Mouse (Mus musculus) right cerebral cortex, postnatal 36 days (tissue): ENCODE data around the gene Dnajc6.

Source experiments
- DNase-seq, 2 experiments: peaks; one replicate each; pipeline ENCODE4 v3.0.0; 2022; ENCODE audit warnings: low spot score in 2 of 2, mixed read lengths in 1 of 2

Gene Dnajc6

DNA sequence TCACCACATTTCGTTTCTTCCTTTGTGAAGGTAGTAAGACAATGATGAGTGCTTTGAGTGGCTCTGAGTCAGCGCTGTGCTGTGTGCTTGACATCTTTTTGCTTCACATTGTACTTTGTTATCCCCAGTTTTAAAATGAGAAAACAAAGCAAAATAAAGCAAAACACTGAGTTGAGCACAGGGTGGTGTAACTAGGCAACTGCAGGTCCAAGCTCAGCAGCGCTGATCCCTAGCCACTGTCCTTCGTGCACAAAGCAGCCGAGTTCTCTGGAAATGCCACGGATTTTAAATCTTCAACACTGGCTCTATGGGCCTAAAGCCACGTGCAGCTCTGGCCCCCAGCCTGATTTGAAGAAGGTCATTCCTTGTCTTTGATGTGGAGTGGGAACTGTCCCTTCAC is 72.6 kb downstream of the Dnajc6 start:
- DNase-seq: no peak

DNA sequence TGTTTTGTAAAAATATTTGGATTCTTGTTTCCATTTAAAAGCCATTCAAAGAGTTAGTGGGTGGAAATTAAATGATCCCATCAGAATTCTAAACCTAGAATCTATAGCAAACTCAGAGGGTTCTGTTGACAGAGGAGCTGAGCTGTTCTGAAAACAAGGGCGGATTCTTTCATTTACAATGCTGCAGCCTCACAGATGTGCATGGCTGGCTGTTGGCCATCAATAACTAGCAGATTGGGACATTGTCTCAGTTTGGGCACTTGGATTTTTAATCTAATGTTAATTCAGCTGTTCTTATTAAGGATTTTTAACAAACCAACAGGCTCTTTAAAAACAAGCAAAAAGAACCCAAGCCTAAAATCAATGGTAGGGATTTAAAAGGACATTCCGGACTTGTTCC is 75.7 kb downstream of the Dnajc6 start:
- no peak for DNase-seq

DNA sequence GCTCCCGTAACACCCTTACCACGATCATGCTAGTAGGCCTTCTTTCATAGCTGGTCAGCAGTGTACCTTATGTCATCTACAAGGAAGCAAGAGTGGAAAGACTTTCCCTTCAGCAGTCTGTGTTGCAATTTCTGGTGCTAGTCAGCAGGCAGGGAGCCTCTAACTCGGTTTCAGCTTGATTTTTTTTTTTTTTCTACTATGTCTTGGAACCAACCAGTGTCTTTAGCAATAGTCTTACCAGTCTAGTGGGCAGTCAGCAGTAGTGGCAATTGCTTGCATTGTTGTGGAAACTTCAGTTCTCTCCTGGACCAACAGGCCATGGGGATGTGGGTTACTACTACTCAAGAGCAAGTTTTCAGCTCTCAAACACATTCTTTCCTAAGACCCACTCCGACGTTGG is 78.9 kb downstream of the Dnajc6 start:
- no peak for DNase-seq

- DNase-seq: no peak
Measured at GRCm38 (mm10) chr4:101578720-101579119, 82.3 kb downstream of the Dnajc6 start.

- DNase-seq: no peak
Measured at GRCm38 (mm10) chr4:101579517-101579916, 83.1 kb downstream of the Dnajc6 start.

- DNase-seq: no peak
Measured at GRCm38 (mm10) chr4:101581156-101581555, 84.7 kb downstream of the Dnajc6 start.

- no peak for DNase-seq
Measured at GRCm38 (mm10) chr4:101582882-101583281, 86.4 kb downstream of the Dnajc6 start.

DNA sequence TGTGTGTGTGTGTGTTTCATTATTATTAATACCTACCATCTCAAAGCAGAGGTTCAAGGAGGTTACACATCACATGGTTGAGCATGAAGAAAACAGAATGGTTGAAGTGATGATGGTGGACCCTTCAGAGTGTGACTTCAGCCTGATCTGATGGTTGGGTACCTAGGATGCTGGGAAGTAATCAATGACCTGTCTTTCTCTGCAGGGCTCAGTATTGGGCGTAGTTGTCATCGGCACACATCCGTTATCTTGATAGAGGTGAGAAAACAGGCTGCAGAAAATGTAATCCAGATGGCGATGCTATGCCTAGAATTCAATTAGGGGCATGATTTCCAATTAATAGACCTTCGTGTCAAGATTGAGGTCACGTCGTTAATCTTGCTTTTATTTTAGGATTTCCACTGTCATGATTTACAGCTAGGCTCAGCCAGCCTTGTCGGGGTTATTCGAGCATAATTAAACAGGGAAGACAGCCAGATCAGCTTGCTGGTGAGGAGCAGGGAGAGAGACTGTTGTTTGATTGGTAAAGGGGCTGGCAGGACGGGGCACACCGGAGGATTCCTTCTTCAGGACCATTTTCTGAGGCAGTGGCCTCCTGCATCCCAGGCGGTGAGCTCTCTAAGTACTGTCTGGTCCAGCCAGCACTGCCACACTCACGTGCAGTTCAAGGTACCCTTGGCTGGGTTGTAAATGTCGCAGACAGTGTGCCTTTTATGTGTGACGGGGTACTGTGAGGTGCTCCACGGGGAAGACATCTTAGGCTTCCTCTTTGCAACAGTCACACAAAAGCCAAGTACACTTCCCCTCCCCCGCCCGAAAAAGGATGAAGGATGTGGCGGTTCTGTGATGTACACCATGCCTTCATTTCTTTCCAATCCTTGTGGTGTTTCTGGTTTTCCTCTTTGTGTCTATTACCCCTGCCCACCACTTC is 88.3 kb downstream of the Dnajc6 start:
- no peak for DNase-seq

- DNase-seq: no peak
Measured at GRCm38 (mm10) chr4:101585455-101586184, 89.2 kb downstream of the Dnajc6 start.

DNA sequence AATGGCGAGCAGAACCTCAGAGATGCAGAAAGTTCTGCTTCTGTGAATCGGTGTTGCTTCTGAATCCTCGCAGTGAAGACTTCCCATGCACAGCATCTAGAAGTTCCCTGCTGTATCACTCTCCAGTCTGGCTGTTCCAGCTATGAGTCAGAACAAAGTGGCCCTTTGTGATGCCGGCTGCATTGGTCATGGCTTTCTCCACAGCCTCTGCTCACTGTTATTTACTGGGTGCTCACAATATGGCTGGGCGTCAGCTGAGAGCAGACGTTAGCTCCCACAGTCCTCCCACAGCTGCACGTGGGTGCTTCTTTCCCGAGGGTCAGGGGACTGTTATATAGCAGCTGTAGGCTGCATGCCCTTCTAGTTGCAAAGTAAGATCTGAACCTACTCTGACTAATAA is 92.5 kb downstream of the Dnajc6 start:
- peak; percentile 17 to 41 for DNase-seq

DNA sequence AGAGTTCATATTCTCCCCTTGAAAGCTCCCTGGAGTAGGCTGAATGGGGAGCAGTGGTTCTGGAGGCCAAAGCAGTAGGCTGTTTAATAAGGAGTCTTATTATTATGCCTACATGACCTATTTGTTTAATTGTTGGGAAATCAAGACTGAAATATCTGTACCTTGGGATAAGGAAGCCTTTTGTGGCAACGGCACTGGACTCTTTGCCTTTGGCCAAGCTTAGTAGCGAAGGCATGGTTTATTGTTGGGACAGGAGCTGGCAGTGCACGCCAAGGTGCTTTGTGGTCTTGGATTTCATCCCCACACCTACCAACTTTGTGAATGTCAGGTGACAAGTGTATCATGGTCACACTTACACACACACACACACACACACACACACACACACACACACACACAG is 93.3 kb downstream of the Dnajc6 start:
- DNase-seq: no peak

DNA sequence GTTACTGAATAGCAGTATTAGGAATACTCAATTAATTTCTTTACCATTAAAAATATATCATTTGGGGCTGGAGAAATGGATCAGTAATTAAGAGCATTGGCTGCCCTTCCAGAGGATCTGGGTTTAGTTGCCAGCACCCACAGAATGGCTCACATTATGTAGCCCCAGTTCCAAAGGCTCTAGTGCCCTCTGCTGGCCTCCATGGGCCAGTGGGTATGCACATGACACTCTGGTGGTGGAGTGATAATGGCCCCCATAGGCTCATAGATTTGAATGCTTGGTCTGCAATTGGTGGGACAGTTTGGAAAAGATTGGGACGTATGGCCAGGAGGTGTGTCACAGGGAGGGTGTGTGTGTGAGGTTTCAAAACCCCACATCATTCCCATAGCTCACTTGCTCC is 95.0 kb downstream of the Dnajc6 start:
- DNase-seq: no peak

DNA sequence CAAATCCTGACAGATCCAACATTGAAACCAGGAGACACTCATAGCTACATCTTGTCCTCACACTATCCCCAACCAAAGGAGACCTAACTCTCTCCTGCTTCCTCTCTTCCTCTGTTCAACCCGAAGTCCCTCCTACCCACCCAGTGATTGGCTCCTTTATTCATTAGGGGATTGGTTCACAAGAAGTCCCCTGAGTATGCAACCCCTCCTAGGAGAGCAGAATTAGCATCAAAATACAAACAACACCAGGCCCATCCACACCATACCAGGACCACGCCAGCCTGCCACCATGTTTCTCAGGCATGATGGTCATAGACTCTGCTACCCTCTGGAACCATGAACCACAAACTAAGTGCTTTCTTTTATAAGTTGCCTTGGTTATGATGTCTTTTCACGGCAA is 96.0 kb downstream of the Dnajc6 start:
- DNase-seq: no peak

DNA sequence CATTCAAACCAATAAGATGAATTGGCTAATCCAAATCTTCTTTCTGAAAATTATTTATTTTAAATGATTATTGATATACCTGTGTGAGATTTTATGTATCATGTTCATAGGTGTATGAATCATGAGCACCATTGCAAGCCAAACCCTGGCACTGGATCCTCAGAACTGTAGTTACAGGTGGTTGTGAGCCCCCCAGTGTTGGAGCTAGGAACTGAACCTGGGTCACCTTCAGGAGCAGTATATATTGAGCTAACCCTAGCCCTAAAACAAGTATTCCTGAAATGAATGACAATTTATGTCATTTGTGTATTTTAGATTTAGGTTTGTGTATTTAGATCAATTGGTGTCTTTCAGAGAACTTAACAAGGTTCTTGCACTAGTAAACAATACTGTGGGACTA is 105.3 kb downstream of the Dnajc6 start:
- DNase-seq: no peak

DNA sequence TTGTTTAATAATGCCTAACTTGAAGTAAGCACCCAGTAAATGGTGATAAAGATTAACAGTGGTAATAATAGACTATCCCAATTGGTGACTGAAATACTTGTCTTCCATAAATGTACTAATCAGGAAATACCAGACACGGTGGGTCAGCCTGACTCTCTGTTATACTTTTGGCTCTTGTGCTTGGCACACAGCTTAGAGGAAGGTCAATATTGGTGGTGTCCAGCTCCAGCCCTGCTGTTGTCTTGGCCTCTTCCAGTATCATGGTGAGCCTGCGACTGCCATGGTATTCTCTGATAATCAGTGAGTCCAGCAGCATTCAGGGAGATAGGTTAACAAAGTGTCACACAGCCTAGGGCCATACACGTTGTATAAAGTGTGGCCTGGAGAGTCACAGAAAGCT is 107.2 kb downstream of the Dnajc6 start:
- no peak for DNase-seq

- no peak for DNase-seq
Measured at GRCm38 (mm10) chr4:101616520-101616919, 120.1 kb downstream of the Dnajc6 start.

DNA sequence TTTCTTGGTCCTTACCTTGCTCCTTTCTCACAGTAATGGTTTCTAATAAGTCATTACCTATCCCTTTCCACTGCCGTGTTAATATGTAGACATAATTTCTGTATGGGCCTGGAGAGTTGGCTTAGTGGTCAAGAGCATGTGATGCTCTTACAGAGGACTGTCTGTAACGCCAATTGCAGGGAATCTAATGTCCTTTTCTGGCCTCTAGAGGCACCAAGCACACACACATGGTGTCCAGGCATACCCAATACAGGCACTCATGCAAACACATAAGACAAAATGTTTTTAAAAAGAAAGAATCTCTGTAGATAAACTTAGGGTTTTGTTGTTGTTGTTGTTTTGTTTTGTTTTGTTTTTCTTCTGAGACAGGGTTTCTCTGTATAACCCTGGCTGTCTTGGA is 121.3 kb downstream of the Dnajc6 start:
- no peak for DNase-seq

DNA sequence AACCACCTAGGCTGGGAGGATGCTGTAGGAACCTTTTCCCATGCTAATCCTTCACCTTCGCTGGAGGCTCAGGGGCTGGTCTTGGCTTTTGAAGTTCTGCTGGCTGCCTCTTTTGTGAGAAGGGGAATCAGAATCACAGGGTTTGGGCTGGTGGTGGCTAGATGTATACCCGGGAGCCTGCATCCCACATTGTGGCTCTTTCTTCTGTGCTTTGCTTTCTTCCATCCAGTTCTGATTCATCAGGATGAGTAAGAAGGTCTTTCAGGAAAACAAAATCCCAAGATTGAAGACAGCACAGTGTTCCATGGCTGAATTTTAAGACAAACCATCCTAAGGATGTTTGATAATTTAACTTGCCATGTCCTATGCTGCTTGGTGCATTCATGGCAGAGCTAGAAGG is 123.8 kb downstream of the Dnajc6 start:
- no peak for DNase-seq

DNA sequence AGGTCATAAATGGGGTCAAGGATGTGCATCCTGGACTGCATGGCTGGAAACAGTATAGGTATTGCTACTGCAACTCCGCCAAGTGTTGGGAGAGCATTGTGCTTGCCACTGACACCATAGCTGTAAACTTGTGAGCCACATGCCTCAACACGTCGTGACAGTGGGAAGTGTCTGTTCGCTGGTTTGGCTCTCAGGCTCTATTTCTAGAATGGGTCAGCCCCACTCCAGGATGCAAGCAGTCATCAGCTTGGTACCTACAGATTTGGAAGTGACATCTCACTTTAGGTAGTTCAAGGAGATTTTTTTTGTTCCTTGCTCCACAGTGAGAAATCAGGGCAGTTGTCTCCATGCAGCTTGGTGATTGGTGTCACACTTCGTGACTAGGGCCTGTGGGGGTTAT is 124.8 kb downstream of the Dnajc6 start:
- DNase-seq: no peak

GRCm38 (mm10) chr4:101625278-101625677 is 128.8 kb downstream of the Dnajc6 start:
- no peak for DNase-seq

- DNase-seq: no peak
Measured at GRCm38 (mm10) chr4:101635596-101635995, 139.1 kb downstream of the Dnajc6 start.

DNA sequence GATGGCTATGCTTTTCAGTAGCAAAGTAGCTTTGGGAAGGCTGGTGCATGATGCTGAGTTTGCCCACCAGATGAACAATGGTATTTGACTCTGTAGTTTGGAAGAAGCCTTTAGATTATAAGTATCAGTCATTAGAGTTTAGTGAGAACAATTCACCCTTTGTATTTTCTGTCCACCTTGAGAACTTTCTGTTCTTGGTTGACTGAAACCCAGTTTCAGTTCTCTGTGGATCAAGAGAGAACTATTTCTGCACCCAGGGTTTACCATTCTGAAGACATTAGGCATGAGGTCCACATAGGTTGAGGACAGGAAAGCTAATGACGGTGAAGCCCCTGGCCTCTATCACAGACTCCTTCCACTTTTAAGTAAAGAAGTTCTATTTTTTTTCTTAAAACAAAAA is 141.0 kb downstream of the Dnajc6 start:
- DNase-seq: no peak

- no peak for DNase-seq
Measured at GRCm38 (mm10) chr4:101640631-101641030, 144.2 kb downstream of the Dnajc6 start.
